ENCODE assay signal across 10 mouse cellular contexts in genomic region chr12:89049279-89049678, GRCm38 (mm10).
DNase-seq lines count a peak whose midpoint lies in the region; ATAC-seq and TF ChIP-seq lines count a peak whose summit lies in the region.
"Had no signal": no experiment of that assay in that cellular context is flagged by ENCODE, and none has a peak within 500 bp of the region (broad histone marks: within the 10 kb centered on the region; RNA-seq: fewer than 3 reads in every experiment).

No protein-coding gene starts in this region.

- no peak for DNase-seq in heart, adult 11 months
- peak; percentile 6 for DNase-seq in MN1 (ENCODE audit: low spot score)
- DNase-seq in cerebellum, adult 18-20 months = peak; percentile 11 to 19
- DNase-seq in retina, embryonic 14.5 days (ENCODE audit: low spot score) = peak; percentile 83
- DNase-seq in spleen, postnatal 14 days (ENCODE audit: low spot score in 2 of 2) = no peak
- DNase-seq in layer of hippocampus, adult 2 months (ENCODE audit: low spot score in 2 of 2) = no peak

- peaks cover 3% of the 10 kb centered on the region; the same call in 1 of the 2 replicates for H3K4me1 ChIP-seq in heart, embryonic 15.5 days (replicated peaks)
- 0 out of 2 replicates have a peak, but pooled peaks cover 7% of the 10 kb centered on the region for H3K4me1 ChIP-seq in hindbrain, embryonic 12.5 days
- H3K4me1 ChIP-seq: megakaryocyte, embryonic 14.5 days had no signal

- H3K9ac ChIP-seq in heart, embryonic 15.5 days = no peak overlapping the region
- H3K9ac ChIP-seq in hindbrain, embryonic 12.5 days = no peak overlapping the region

- no peaks in the 10 kb centered on the region for H3K36me3 ChIP-seq in heart, embryonic 15.5 days
- H3K36me3 ChIP-seq in hindbrain, embryonic 12.5 days = no peaks in the 10 kb centered on the region
- H3K36me3 ChIP-seq: G1E had no signal

- H3K4me3 ChIP-seq in heart, embryonic 15.5 days = no peak overlapping the region
- no peak overlapping the region for H3K4me3 ChIP-seq in hindbrain, embryonic 12.5 days
- no peak overlapping the region for H3K4me3 ChIP-seq in layer of hippocampus, adult 2 months
- H3K4me3 ChIP-seq: megakaryocyte, embryonic 14.5 days had no signal

- TF ChIP-seq CTCF in layer of hippocampus, adult 2 months (conservative IDR thresholded peaks at IDR 0.05) = no peak

- 29% methylated on average over 3 of the region's 3 CpGs for WGBS in heart, embryonic 15.5 days
- WGBS in hindbrain, embryonic 12.5 days = 29% methylated on average over 3 of the region's 3 CpGs

- no peak overlapping the region for H3K27ac ChIP-seq in heart, embryonic 15.5 days
- H3K27ac ChIP-seq in hindbrain, embryonic 12.5 days = peak overlapping the region; percentile 70
- no peak overlapping the region for H3K27ac ChIP-seq in layer of hippocampus, adult 2 months

- 0 out of 2 replicates have a peak, but pooled peaks have one; percentile 39 for ATAC-seq in heart, embryonic 15.5 days (replicated peaks; ENCODE audit: insufficient number of reproducible peaks, insufficient read depth, low FRiP score, low read depth)
- ATAC-seq in hindbrain, embryonic 12.5 days (ENCODE audit: low FRiP score) = peak; percentile 95

- H3K9me3 ChIP-seq in heart, embryonic 15.5 days (replicated peaks) = no peaks in the 10 kb centered on the region
- H3K9me3 ChIP-seq in hindbrain, embryonic 12.5 days (replicated peaks) = no peaks in the 10 kb centered on the region
- H3K9me3 ChIP-seq: G1E; megakaryocyte, embryonic 14.5 days had no signal

- no peaks in the 10 kb centered on the region for H3K27me3 ChIP-seq in heart, embryonic 15.5 days
- no peaks in the 10 kb centered on the region for H3K27me3 ChIP-seq in hindbrain, embryonic 12.5 days
- H3K27me3 ChIP-seq: megakaryocyte, embryonic 14.5 days had no signal

- H3K4me2 ChIP-seq in heart, embryonic 15.5 days = no peak overlapping the region
- no peak overlapping the region for H3K4me2 ChIP-seq in hindbrain, embryonic 12.5 days (replicated peaks)

Comparison
In these comparisons a context has a peak if more than half of its experiments do, and no peak if none do; other contexts are left out.
1. DNase-seq: peak in MN1 (single experiment), cerebellum, adult 18-20 months (2 of 2) and retina, embryonic 14.5 days (single experiment); none in heart, adult 11 months (single experiment), spleen, postnatal 14 days (0 of 2) and layer of hippocampus, adult 2 months (0 of 2).